ENCODE assay signal across 9 mouse cellular contexts in the genomic region with DNA sequence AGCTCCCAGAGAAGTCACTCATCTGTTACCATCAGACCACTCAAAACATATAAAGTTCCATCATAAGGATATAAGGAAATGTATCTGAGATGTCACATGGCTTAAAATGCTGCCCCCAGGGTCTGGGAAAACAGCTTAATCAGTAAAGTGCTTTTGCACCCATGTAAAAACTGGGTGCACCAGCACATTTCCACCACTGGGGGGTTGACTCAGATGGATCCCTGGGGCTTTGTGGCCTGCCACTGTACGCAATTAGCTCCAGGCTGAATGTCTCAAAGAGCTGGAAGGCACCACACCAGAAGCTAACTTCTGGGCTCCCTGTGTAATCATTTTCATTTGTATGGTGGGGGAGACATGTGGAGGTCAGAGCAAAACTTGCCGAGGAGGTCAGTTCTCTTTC. TPM values are rescaled to one million over a fixed set of nuclear protein-coding genes. Genes with fewer than 3 reads are reported as not detected.
DNase-seq lines count a peak whose midpoint lies in the region; ATAC-seq and TF ChIP-seq lines count a peak whose summit lies in the region.
"Had no signal": no experiment of that assay in that cellular context is flagged by ENCODE, and none has a peak within 500 bp of the region (broad histone marks: within the 10 kb centered on the region; RNA-seq: fewer than 3 reads in every experiment).

No protein-coding gene starts in this region.

- no peak overlapping the region for H3K9ac ChIP-seq in forebrain, postnatal 0 days
- H3K9ac ChIP-seq in forebrain, embryonic 12.5 days = no peak overlapping the region
- H3K9ac ChIP-seq: limb, embryonic 12.5 days had no signal

- WGBS in forebrain, postnatal 0 days = 55% methylated on average over 2 of the region's 2 CpGs
- 60% methylated on average over 2 of the region's 2 CpGs for WGBS in forebrain, embryonic 12.5 days

- no peak overlapping the region for H3K4me2 ChIP-seq in forebrain, postnatal 0 days (ENCODE audit: low read depth)
- H3K4me2 ChIP-seq in forebrain, embryonic 12.5 days = no peak overlapping the region
- H3K4me2 ChIP-seq: limb, embryonic 12.5 days had no signal

- no peaks in the 10 kb centered on the region for H3K36me3 ChIP-seq in forebrain, postnatal 0 days (ENCODE audit: insufficient read depth)
- H3K36me3 ChIP-seq in forebrain, embryonic 12.5 days (replicated peaks) = no peaks in the 10 kb centered on the region
- H3K36me3 ChIP-seq: limb, embryonic 12.5 days had no signal

- peak; percentile 68 for TF ChIP-seq CTCF in forebrain, postnatal 0 days (IDR thresholded peaks at IDR 0.05; ENCODE audit: low read depth)

- H3K4me1 ChIP-seq in forebrain, postnatal 0 days (ENCODE audit: insufficient read depth) = no peaks in the 10 kb centered on the region
- no peaks in the 10 kb centered on the region for H3K4me1 ChIP-seq in forebrain, embryonic 12.5 days

- no peak for ATAC-seq in forebrain, postnatal 0 days
- ATAC-seq in forebrain, embryonic 12.5 days (ENCODE audit: low FRiP score) = no peak
- peak; percentile 78 to 86 for ATAC-seq in hematopoietic stem cell, adult 5-6 weeks (replicated peaks in 1 of 2; ENCODE audit: insufficient read depth in 1 of 2, low FRiP score in 2 of 2, low TSS enrichment in 1 of 2, low read depth in 1 of 2, poor library complexity in 2 of 2, severe bottlenecking in 2 of 2)

- H3K4me3 ChIP-seq in forebrain, postnatal 0 days (ENCODE audit: low read depth, low read length) = no peak overlapping the region
- no peak overlapping the region for H3K4me3 ChIP-seq in forebrain, embryonic 12.5 days (replicated peaks)
- H3K4me3 ChIP-seq: limb, embryonic 12.5 days had no signal

- DNase-seq in forebrain, postnatal 0 days = peak; percentile 40
- DNase-seq in urinary bladder, postnatal 14 days (ENCODE audit: low spot score) = peak; percentile 44
- DNase-seq in urinary bladder, adult 2 months (ENCODE audit: low spot score) = no peak
- peak; percentile 66 for DNase-seq in embryo, embryonic 10.5 days (ENCODE audit: low spot score)
- DNase-seq in lung, postnatal 14 days = peak; percentile 71
- DNase-seq in thymus, adult 18-20 months = peak; percentile 17 to 21

- H3K27ac ChIP-seq in forebrain, postnatal 0 days (ENCODE audit: low read depth, low read length) = no peak overlapping the region
- H3K27ac ChIP-seq in forebrain, embryonic 12.5 days = no peak overlapping the region
- H3K27ac ChIP-seq: limb, embryonic 12.5 days had no signal

- no peaks in the 10 kb centered on the region for H3K9me3 ChIP-seq in forebrain, postnatal 0 days (ENCODE audit: low read length)
- H3K9me3 ChIP-seq in forebrain, embryonic 12.5 days = no peaks in the 10 kb centered on the region
- H3K9me3 ChIP-seq: limb, embryonic 12.5 days had no signal

- H3K27me3 ChIP-seq in forebrain, postnatal 0 days (ENCODE audit: insufficient read depth, low read length) = no peaks in the 10 kb centered on the region
- H3K27me3 ChIP-seq in forebrain, embryonic 12.5 days = no peaks in the 10 kb centered on the region
- H3K27me3 ChIP-seq: limb, embryonic 12.5 days had no signal

RNA-seq across cellular contexts. Expression of a gene that starts 10.5 kb away (rescaled TPM):
- 87.4 and 89.6 TPM in 2 replicates for total RNA-seq in forebrain, postnatal 0 days (2014; rRNA removed)
- polyA plus RNA-seq in forebrain, postnatal 0 days (2015; fragmentation: Nextera tagmentation; extraction: Ambion mirVana) = 109 and 131 TPM in 2 replicates
- polyA plus RNA-seq in forebrain, embryonic 12.5 days (2016; fragmentation: Nextera tagmentation; extraction: Ambion mirVana) = 148 and 164 TPM in 2 replicates
- polyA plus RNA-seq in urinary bladder, adult 2 months (2012; rRNA removed) = 24.2 and 29.8 TPM in 2 replicates
- total RNA-seq in hematopoietic stem cell, adult 5-6 weeks (2017) = 11.6 and 60.5 TPM in 2 replicates

Comparison
In these comparisons a context has a peak if more than half of its experiments do, and no peak if none do; other contexts are left out.
1. ATAC-seq: peak in hematopoietic stem cell, adult 5-6 weeks (2 of 2); none in forebrain, postnatal 0 days (single experiment) and forebrain, embryonic 12.5 days (single experiment).